Mouse (Mus musculus) forebrain, embryonic 15.5 days (tissue): ENCODE measurements at regions not wholly inside any gene's neighbourhood (a gene's known extent, or its start where the extent isn't known, plus 50 kb on each side); places are given as distances from the start of the nearest gene placed in this dataset.

Source experiments
- ATAC-seq: fragments of 200-750 bp; cut with Nextera tagmentation; replicated peaks from 2 replicates; pipeline ENCODE4 v1.8.0; 2017; ENCODE audit warnings: mild to moderate bottlenecking, moderate TSS enrichment, moderate library complexity
- H3K27ac ChIP-seq: fragments of 300-500 bp; sonication (generic); replicated peaks from 2 replicates; pipeline ENCODE4 v1.5.1; 2015; ENCODE audit warnings: mild to moderate bottlenecking, inconsistent platforms
- H3K27me3 ChIP-seq: fragments of 300-500 bp; sonication (generic); 2 replicates; pipeline ENCODE4 v1.6.1; 2015; ENCODE audit warnings: inconsistent platforms
- H3K36me3 ChIP-seq: fragments of 300-500 bp; sonication (generic); 2 replicates; pipeline ENCODE4 v1.6.1; 2015; ENCODE audit warnings: mild to moderate bottlenecking, inconsistent platforms
- H3K4me1 ChIP-seq: fragments of 300-500 bp; sonication (generic); 2 replicates; pipeline ENCODE4 v1.6.1; 2015; ENCODE audit warnings: inconsistent platforms
- H3K4me2 ChIP-seq: fragments of 300-500 bp; sonication (generic); replicated peaks from 2 replicates; pipeline ENCODE4 v1.6.1; 2015; ENCODE audit warnings: mild to moderate bottlenecking, inconsistent platforms
- H3K4me3 ChIP-seq: fragments of 300-500 bp; sonication (generic); 2 replicates; pipeline ENCODE4 v1.5.1; 2015; ENCODE audit warnings: mild to moderate bottlenecking, inconsistent platforms
- H3K9ac ChIP-seq: fragments of 300-500 bp; sonication (generic); replicated peaks from 2 replicates; pipeline ENCODE4 v1.6.1; 2015; ENCODE audit warnings: mild to moderate bottlenecking, inconsistent platforms
- H3K9me3 ChIP-seq: fragments of 300-500 bp; sonication (generic); 2 replicates; pipeline ENCODE4 v1.6.1; 2016; ENCODE audit warnings: inconsistent platforms
- WGBS: fragments of 180-500 bp; shearing (Covaris S2); methylation state at CpG from one replicate; pipeline ENCODE4 v1.1.7; 2015; ENCODE audit warnings: mixed read lengths; 5-methylcytosine and 5-hydroxymethylcytosine counted together

- H3K4me3 ChIP-seq = no peak overlapping the region
- no peak for ATAC-seq
- H3K36me3 ChIP-seq = no peaks in the 10 kb centered on the region
- 94% methylated on average over 11 of the region's 11 CpGs for WGBS
- H3K27me3 ChIP-seq = no peaks in the 10 kb centered on the region
- H3K4me2 ChIP-seq = no peak overlapping the region
- no peak overlapping the region for H3K27ac ChIP-seq
- no peaks in the 10 kb centered on the region for H3K9me3 ChIP-seq
- H3K4me1 ChIP-seq = no peaks in the 10 kb centered on the region
- H3K9ac ChIP-seq = no peak overlapping the region
Measured at GRCm38 (mm10) chr5:90075629-90076349, 148.0 kb downstream of the Cox18 start.

GRCm38 (mm10) chr5:90071806-90072205 is 152.0 kb downstream of the Cox18 start:
- H3K9ac ChIP-seq = no peak overlapping the region
- H3K36me3 ChIP-seq = no peaks in the 10 kb centered on the region
- no peaks in the 10 kb centered on the region for H3K9me3 ChIP-seq
- ATAC-seq = no peak
- H3K4me1 ChIP-seq = peaks cover 16% of the 10 kb centered on the region
- no peak overlapping the region for H3K4me2 ChIP-seq
- no peak overlapping the region for H3K27ac ChIP-seq
- no peaks in the 10 kb centered on the region for H3K27me3 ChIP-seq
- WGBS = 87% methylated on average over 2 of the region's 2 CpGs
- no peak overlapping the region for H3K4me3 ChIP-seq

GRCm38 (mm10) chr5:90068601-90069000 is 155.2 kb downstream of the Cox18 start:
- H3K4me1 ChIP-seq = peaks cover 31% of the 10 kb centered on the region
- no peaks in the 10 kb centered on the region for H3K27me3 ChIP-seq
- no peaks in the 10 kb centered on the region for H3K36me3 ChIP-seq
- H3K4me3 ChIP-seq = no peak overlapping the region
- no peaks in the 10 kb centered on the region for H3K9me3 ChIP-seq
- H3K9ac ChIP-seq = no peak overlapping the region
- H3K27ac ChIP-seq = peak overlapping the region; percentile 41
- ATAC-seq = no peak
- H3K4me2 ChIP-seq = no peak overlapping the region

GRCm38 (mm10) chr5:90067817-90068216 is 156.0 kb downstream of the Cox18 start:
- no peak overlapping the region for H3K4me3 ChIP-seq
- H3K27ac ChIP-seq = peak overlapping the region; percentile 41
- H3K9ac ChIP-seq = no peak overlapping the region
- no peaks in the 10 kb centered on the region for H3K9me3 ChIP-seq
- H3K27me3 ChIP-seq = no peaks in the 10 kb centered on the region
- peak; percentile 72 for ATAC-seq
- peaks cover 31% of the 10 kb centered on the region for H3K4me1 ChIP-seq
- H3K4me2 ChIP-seq = no peak overlapping the region
- H3K36me3 ChIP-seq = no peaks in the 10 kb centered on the region
- WGBS = 18% methylated on average over 7 of the region's 7 CpGs

- peak; percentile 90 for ATAC-seq
Measured at GRCm38 (mm10) chr5:90065884-90066615, 157.8 kb downstream of the Cox18 start.

GRCm38 (mm10) chr5:90055686-90056085 is 168.1 kb downstream of the Cox18 start:
- Histone ChIP-seq H3K27ac (no peak overlapping the region), H3K4me1 (no peaks in the 10 kb centered on the region), H3K9ac (no peak overlapping the region), H3K4me2 (no peak overlapping the region), H3K27me3 (no peaks in the 10 kb centered on the region), H3K9me3 (no peaks in the 10 kb centered on the region), H3K4me3 (no peak overlapping the region), H3K36me3 (no peaks in the 10 kb centered on the region)
- WGBS = 77% methylated on average over 2 of the region's 2 CpGs
- ATAC-seq = no peak

More at GRCm38 (mm10) chr5:90065884-90066615, 157.8 kb downstream of the Cox18 start:
- WGBS = 20% methylated on average over 6 of the region's 6 CpGs
- Histone ChIP-seq H3K4me3 (no peak overlapping the region), H3K9ac (no peak overlapping the region), H3K27ac (peak overlapping the region; percentile 76), H3K4me1 (peaks cover 31% of the 10 kb centered on the region), H3K9me3 (no peaks in the 10 kb centered on the region), H3K27me3 (no peaks in the 10 kb centered on the region), H3K4me2 (no peak overlapping the region), H3K36me3 (no peaks in the 10 kb centered on the region)

GRCm38 (mm10) chr5:90052516-90052915 is 169.4 kb upstream of the Adamts3 start:
- no peak for ATAC-seq
- Histone ChIP-seq H3K9ac (no peak overlapping the region), H3K4me1 (no peaks in the 10 kb centered on the region), H3K4me3 (no peak overlapping the region), H3K27me3 (no peaks in the 10 kb centered on the region), H3K9me3 (no peaks in the 10 kb centered on the region), H3K27ac (no peak overlapping the region), H3K36me3 (no peaks in the 10 kb centered on the region), H3K4me2 (no peak overlapping the region)
- WGBS = 92% methylated on average over 1 of the region's 1 CpGs

GRCm38 (mm10) chr5:90049856-90050255 is 166.7 kb upstream of the Adamts3 start:
- Histone ChIP-seq H3K27ac (no peak overlapping the region), H3K4me2 (no peak overlapping the region), H3K36me3 (no peaks in the 10 kb centered on the region), H3K9me3 (no peaks in the 10 kb centered on the region), H3K4me1 (no peaks in the 10 kb centered on the region), H3K4me3 (no peak overlapping the region), H3K9ac (no peak overlapping the region), H3K27me3 (no peaks in the 10 kb centered on the region)
- ATAC-seq = no peak
- WGBS = 86% methylated on average over 3 of the region's 3 CpGs

- Histone ChIP-seq H3K4me1 (no peaks in the 10 kb centered on the region), H3K27ac (no peak overlapping the region), H3K4me2 (no peak overlapping the region), H3K9me3 (no peaks in the 10 kb centered on the region), H3K36me3 (no peaks in the 10 kb centered on the region), H3K27me3 (no peaks in the 10 kb centered on the region), H3K9ac (no peak overlapping the region), H3K4me3 (no peak overlapping the region)
- ATAC-seq = no peak
- WGBS = 87% methylated on average over 4 of the region's 4 CpGs
Measured at GRCm38 (mm10) chr5:90042781-90043180, 159.6 kb upstream of the Adamts3 start.

- Histone ChIP-seq H3K27me3 (no peaks in the 10 kb centered on the region), H3K36me3 (no peaks in the 10 kb centered on the region), H3K9me3 (no peaks in the 10 kb centered on the region), H3K9ac (no peak overlapping the region), H3K4me1 (peaks cover 4% of the 10 kb centered on the region; the same call in 1 of the 2 replicates), H3K4me2 (no peak overlapping the region), H3K27ac (peak overlapping the region; percentile 87), H3K4me3 (no peak overlapping the region)
- 37% methylated on average over 5 of the region's 5 CpGs for WGBS
- peak; percentile 93 for ATAC-seq
Measured at GRCm38 (mm10) chr5:90033103-90033502, 150.0 kb upstream of the Adamts3 start.

GRCm38 (mm10) chr5:90030737-90031136 is 147.6 kb upstream of the Adamts3 start:
- Histone ChIP-seq H3K4me1 (peaks cover 4% of the 10 kb centered on the region; the same call in 1 of the 2 replicates), H3K27me3 (no peaks in the 10 kb centered on the region), H3K27ac (no peak overlapping the region), H3K4me2 (no peak overlapping the region), H3K36me3 (no peaks in the 10 kb centered on the region), H3K4me3 (no peak overlapping the region), H3K9ac (no peak overlapping the region), H3K9me3 (no peaks in the 10 kb centered on the region)
- WGBS = 69% methylated on average over 2 of the region's 2 CpGs
- no peak for ATAC-seq

- 69% methylated on average over 6 of the region's 6 CpGs for WGBS
- H3K9me3 ChIP-seq = no peaks in the 10 kb centered on the region
Measured at GRCm38 (mm10) chr5:90029751-90030150, 146.6 kb upstream of the Adamts3 start.

More at GRCm38 (mm10) chr5:90029751-90030150, 146.6 kb upstream of the Adamts3 start:
- H3K27me3 ChIP-seq = no peaks in the 10 kb centered on the region
- no peaks in the 10 kb centered on the region for H3K36me3 ChIP-seq
- H3K4me3 ChIP-seq = no peak overlapping the region
- H3K9ac ChIP-seq = no peak overlapping the region
- no peak overlapping the region for H3K27ac ChIP-seq
- H3K4me2 ChIP-seq = no peak overlapping the region
- ATAC-seq = no peak
- peaks cover 4% of the 10 kb centered on the region; the same call in 1 of the 2 replicates for H3K4me1 ChIP-seq
